In genomic region chr6:53818732-53819661, GRCm38 (mm10) we compare ENCODE assay signal across 8 mouse cellular contexts. TPM values are rescaled to one million over a fixed set of nuclear protein-coding genes. Genes with fewer than 3 reads are reported as not detected.
DNase-seq lines count a peak whose midpoint lies in the region; ATAC-seq and TF ChIP-seq lines count a peak whose summit lies in the region.

No protein-coding gene starts in this region.

- no peak for TF ChIP-seq EP300 in heart, adult 2 months (IDR thresholded peaks at IDR 0.05; ENCODE audit: insufficient read depth, low read depth, low read length)
- TF ChIP-seq EP300 in liver, postnatal 0 days (IDR thresholded peaks at IDR 0.05; ENCODE audit: low read depth), result no peak

- peak; percentile 37 to 70 for DNase-seq in heart, adult 2 months
- no peak for DNase-seq in heart, adult 8-10 months (ENCODE audit: low spot score)
- DNase-seq in gastrocnemius, postnatal 36 days, result peak; percentile 16 to 34
- peak; percentile 24 for DNase-seq in liver, postnatal 0 days
- DNase-seq in c-Kit-positive CD71-positive TER-119-positive erythroid progenitor cells, embryonic 14.5 days (ENCODE audit: low spot score), result no peak

- no peaks in the 10 kb centered on the region for H3K9me3 ChIP-seq in kidney, embryonic 15.5 days (replicated peaks)
- no peaks in the 10 kb centered on the region for H3K9me3 ChIP-seq in liver, postnatal 0 days (ENCODE audit: low read length)
- H3K9me3 ChIP-seq in neural tube, embryonic 15.5 days (replicated peaks), result no peaks in the 10 kb centered on the region

- no peaks in the 10 kb centered on the region for H3K79me2 ChIP-seq in heart, adult 2 months (replicated peaks; ENCODE audit: control insufficient read depth, insufficient read depth, low read length)

- peak; percentile 16 for ATAC-seq in common myeloid progenitor, adult 5-6 weeks (replicated peaks; ENCODE audit: low read depth, poor library complexity, severe bottlenecking)
- ATAC-seq in kidney, embryonic 15.5 days (replicated peaks; ENCODE audit: low FRiP score), result peak; percentile 56
- ATAC-seq in liver, postnatal 0 days, result no peak
- peak; percentile 37; the same call in 1 of the 2 replicates for ATAC-seq in neural tube, embryonic 15.5 days (ENCODE audit: low FRiP score)

- H3K4me1 ChIP-seq in heart, adult 2 months (ENCODE audit: control insufficient read depth, insufficient read depth, low read length), result 0 out of 2 replicates have a peak, but pooled peaks cover 2% of the 10 kb centered on the region
- H3K4me1 ChIP-seq in kidney, embryonic 15.5 days, result peaks cover 53% of the 10 kb centered on the region
- peaks cover 18% of the 10 kb centered on the region for H3K4me1 ChIP-seq in liver, postnatal 0 days (ENCODE audit: insufficient read depth)
- peaks cover 40% of the 10 kb centered on the region for H3K4me1 ChIP-seq in neural tube, embryonic 15.5 days

- WGBS in heart, adult 2 months, result 4% methylated on average over 52 of the region's 52 CpGs
- under 1% methylated on average over 52 of the region's 52 CpGs for WGBS in kidney, embryonic 15.5 days
- 7% methylated on average over 52 of the region's 52 CpGs for WGBS in liver, postnatal 0 days (ENCODE audit: insufficient replicate concordance)
- 4% methylated on average over 52 of the region's 52 CpGs for WGBS in neural tube, embryonic 15.5 days

- H3K4me2 ChIP-seq in kidney, embryonic 15.5 days, result peak overlapping the region; percentile 88
- peak overlapping the region; percentile 52 for H3K4me2 ChIP-seq in liver, postnatal 0 days (ENCODE audit: low read depth, low read length)
- peak overlapping the region; percentile 89 for H3K4me2 ChIP-seq in neural tube, embryonic 15.5 days

- peak overlapping the region; percentile 87 for H3K27ac ChIP-seq in heart, adult 2 months
- peak overlapping the region; percentile 98 for H3K27ac ChIP-seq in kidney, embryonic 15.5 days
- no peak overlapping the region for H3K27ac ChIP-seq in liver, postnatal 0 days (ENCODE audit: low read depth)
- H3K27ac ChIP-seq in neural tube, embryonic 15.5 days (replicated peaks), result peak overlapping the region; percentile 86; the same call in 1 of the 2 replicates

- peak overlapping the region; percentile 81 for H3K9ac ChIP-seq in heart, adult 2 months (ENCODE audit: low read depth, low read length)
- H3K9ac ChIP-seq in kidney, embryonic 15.5 days, result peak overlapping the region; percentile 82
- no peak overlapping the region for H3K9ac ChIP-seq in liver, postnatal 0 days (replicated peaks)
- H3K9ac ChIP-seq in neural tube, embryonic 15.5 days (replicated peaks), result peak overlapping the region; percentile 49

- TF ChIP-seq POLR2A in heart, adult 2 months (IDR thresholded peaks at IDR 0.05; ENCODE audit: insufficient read depth, low read depth, low read length), result no peak

- H3K4me3 ChIP-seq in heart, adult 2 months, result peak overlapping the region; percentile 70
- peak overlapping the region; percentile 71 for H3K4me3 ChIP-seq in kidney, embryonic 15.5 days (replicated peaks)
- H3K4me3 ChIP-seq in liver, postnatal 0 days (ENCODE audit: low read depth, low read length), result peak overlapping the region; percentile 41; the same call in 1 of the 2 replicates
- H3K4me3 ChIP-seq in neural tube, embryonic 15.5 days (replicated peaks), result peak overlapping the region; percentile 51

- intact Hi-C loops in heart, adult 2 months (cut with DNase I), result loop anchor here (5.0 kb wide), 2 partner anchors 53 to 88 kb away; no protein-coding TSS in a partner anchor
- intact Hi-C loops in gastrocnemius, postnatal 36 days (cut with DNase I), result no loop called here

- no peaks in the 10 kb centered on the region for H3K36me3 ChIP-seq in heart, adult 2 months (ENCODE audit: control insufficient read depth, insufficient read depth, low read length)
- peaks cover 13% of the 10 kb centered on the region; the same call in 1 of the 2 replicates for H3K36me3 ChIP-seq in kidney, embryonic 15.5 days
- H3K36me3 ChIP-seq in liver, postnatal 0 days (replicated peaks; ENCODE audit: insufficient read depth, low read length), result no peaks in the 10 kb centered on the region
- H3K36me3 ChIP-seq in neural tube, embryonic 15.5 days, result no peaks in the 10 kb centered on the region

- peak; percentile 51 for TF ChIP-seq CTCF in heart, adult 2 months (IDR thresholded peaks at IDR 0.05)
- TF ChIP-seq CTCF in liver, postnatal 0 days (IDR thresholded peaks at IDR 0.05; ENCODE audit: low read depth), result no peak

- no peaks in the 10 kb centered on the region for H3K27me3 ChIP-seq in heart, adult 2 months (ENCODE audit: control insufficient read depth, insufficient read depth, low read length)
- H3K27me3 ChIP-seq in kidney, embryonic 15.5 days, result peaks cover 24% of the 10 kb centered on the region
- H3K27me3 ChIP-seq in liver, postnatal 0 days (ENCODE audit: insufficient read depth, low read length), result peaks cover 72% of the 10 kb centered on the region
- peaks cover 56% of the 10 kb centered on the region for H3K27me3 ChIP-seq in neural tube, embryonic 15.5 days (replicated peaks)

RNA-seq across cellular contexts. Expression of gene Tril, which starts 1.6 kb away (rescaled TPM):
- 1 to 10 TPM; 3.3 to 3.9 TPM for total RNA-seq in heart, adult 2 months (2021)
- polyA plus RNA-seq in heart, adult 2 months (2012; rRNA removed), result 4.4 and 5.1 TPM in 2 replicates
- 1 to 10 TPM; 3.2 to 3.6 (median 3.4) TPM for total RNA-seq in heart, adult 8-10 months (2022)
- total RNA-seq in common myeloid progenitor, adult 5-6 weeks (2017), result not detected in 2 replicates
- 1 to 10 TPM; 2.2 to 3.0 TPM for total RNA-seq in gastrocnemius, postnatal 36 days (2021)
- polyA plus RNA-seq in kidney, embryonic 15.5 days (2015; fragmentation: Nextera tagmentation; extraction: Ambion mirVana), result 88.9 and 93.8 TPM in 2 replicates
- polyA plus RNA-seq in liver, postnatal 0 days (2015; fragmentation: Nextera tagmentation; extraction: Ambion mirVana), result 0.25 and 0.31 TPM in 2 replicates
- polyA plus RNA-seq in neural tube, embryonic 15.5 days (2015; fragmentation: Nextera tagmentation; extraction: Ambion mirVana), result 14.6 and 16.3 TPM in 2 replicates

Comparison
In these comparisons a context has a peak if more than half of its experiments do, and no peak if none do; other contexts are left out.
1. DNase-seq: peak in heart, adult 2 months (2 of 2), gastrocnemius, postnatal 36 days (2 of 2) and liver, postnatal 0 days (single experiment); none in heart, adult 8-10 months (single experiment) and c-Kit-positive CD71-positive TER-119-positive erythroid progenitor cells, embryonic 14.5 days (single experiment).
2. Peak in every context shown above with its lines, with median percentiles within 50 percentile points of each other: H3K4me3 ChIP-seq and H3K4me2 ChIP-seq.